Mouse (Mus musculus): Measurements from ENCODE around the gene Ccdc87.
"Not testable (repeated sequence)": the region's sequence is repeated elsewhere in the genome, so short reads cannot be mapped to it uniquely, and the experiment has no call there.

The Ccdc87 gene

DNA sequence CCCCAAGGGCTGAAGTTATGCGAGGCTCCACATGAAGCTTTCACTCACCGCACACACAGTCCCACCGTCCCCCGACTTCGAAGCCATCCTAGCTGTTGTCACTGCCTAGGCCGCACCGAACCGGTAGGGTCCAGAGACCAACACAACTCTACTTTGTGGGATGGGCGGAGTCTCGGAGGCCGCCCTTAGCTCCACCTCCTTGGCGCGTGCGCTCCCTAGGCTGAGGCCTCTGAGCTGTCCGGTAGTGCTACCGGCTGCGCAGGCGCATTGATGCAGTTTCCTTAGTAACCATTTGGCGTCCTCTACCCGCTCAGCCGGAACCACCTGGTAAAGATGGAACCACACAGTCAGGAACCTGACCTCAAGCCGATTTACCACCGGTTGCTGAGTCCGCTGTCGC is at the start of gene Ccdc87, which contains the start of gene Ccs:
Gene Ccdc87, plus strand, starts transcription at position 218 of the 400 bp plus-strand sequence.
Gene Ccs, minus strand, starts transcription at position 184 of the 400 bp plus-strand sequence.
- DNase-seq (ENCODE audit: inconsistent ontology term) = peak; percentile 95

DNA sequence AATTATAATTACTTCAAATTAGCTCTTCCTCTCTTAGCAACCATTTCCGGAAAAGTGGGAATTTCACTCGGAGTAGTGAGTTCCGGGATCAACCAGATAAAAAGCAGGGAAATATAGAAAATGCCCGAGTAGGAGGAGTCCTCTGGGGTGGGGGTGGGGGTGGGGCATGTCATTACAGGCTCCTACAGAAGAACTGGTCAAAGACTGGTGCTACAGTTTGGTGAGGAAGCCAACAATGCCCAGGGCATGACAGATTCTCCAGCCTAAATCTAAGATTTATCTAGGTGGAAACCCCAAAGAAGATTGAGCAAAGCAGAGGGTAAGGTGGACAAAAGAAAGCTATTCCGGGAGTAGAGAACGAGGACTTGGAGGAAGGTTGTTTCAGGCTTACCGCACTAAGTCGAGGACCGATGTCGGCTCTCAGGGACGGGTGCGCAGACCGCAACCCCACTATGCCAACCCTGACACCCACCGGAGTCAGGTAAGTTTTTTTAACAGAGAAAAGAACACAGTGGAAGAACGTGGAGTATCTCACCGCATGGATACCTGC is 45.8 kb upstream of the Ccdc87 start:
- DNase-seq (ENCODE audit: inconsistent ontology term) = no peak

DNA sequence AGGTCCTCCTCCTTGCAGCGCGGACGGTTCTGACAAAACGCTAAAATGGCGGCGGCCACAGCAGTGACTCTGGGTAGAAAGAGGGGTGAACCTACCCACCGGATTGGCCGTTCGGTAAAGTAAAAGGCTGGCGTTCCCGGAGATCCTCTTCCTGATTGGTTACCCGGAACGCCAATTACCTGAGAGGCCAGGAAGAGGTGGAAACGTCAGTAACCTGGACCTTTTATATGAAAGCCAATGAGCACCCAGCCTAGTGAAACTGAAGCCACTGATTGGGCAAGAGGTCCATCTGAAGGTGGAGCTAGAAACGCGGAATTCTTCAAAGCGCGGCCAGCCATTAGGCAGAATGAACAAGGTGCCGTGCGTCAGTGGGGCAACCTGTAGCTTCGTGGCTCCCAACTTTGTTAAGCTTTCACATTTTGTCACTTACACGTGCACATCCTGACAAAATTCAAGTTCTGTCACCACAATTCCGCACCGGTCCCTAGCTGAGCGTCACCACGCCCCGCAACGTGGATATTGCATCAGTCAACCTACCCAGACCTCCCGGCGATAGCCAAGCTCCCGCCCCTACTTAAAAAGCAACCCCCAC is 45.2 kb upstream of the Ccdc87 start, which contains the start of gene Rbm4:
Gene Rbm4, minus strand, starts transcription at position 71 of the 592 bp plus-strand sequence.
- DNase-seq (ENCODE audit: inconsistent ontology term) = peak; percentile 97

DNA sequence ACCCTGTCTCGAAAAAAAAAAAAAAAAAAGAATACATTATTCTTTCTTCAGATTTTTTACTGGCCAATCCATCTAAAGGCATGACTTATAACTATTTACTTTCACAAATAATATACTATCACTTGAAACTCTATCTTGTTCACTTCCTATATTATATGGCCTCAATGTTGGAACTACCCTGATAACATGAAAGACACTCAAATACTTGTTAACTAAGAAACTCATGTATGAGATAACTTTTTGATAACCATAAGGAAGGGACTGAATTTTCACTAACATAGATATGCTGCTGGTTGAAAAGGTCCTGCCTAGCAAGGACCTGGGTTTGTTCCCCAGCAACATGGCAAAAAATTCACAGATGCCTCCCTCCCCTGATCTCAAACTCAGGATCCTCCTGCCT is 43.2 kb upstream of the Ccdc87 start:
- DNase-seq (ENCODE audit: inconsistent ontology term) = no peak

DNA sequence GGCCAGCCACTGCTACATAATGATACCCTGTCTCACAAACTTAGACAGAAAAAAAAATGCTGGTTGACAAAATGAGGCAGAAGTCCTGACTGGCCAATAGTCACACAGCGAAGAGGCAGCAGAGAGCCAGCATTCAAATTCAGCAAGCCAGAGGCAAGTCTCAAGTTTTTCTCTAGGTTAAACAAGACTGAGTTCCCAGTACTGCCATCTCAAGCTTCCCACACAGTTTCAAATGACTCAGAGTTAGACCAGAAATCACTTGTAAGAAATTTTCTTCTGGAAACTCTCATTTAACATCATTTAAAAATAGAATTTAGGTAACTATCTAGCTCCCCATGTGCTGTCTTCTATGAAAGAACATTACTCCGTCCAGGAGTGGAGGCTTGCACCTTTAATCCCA is 41.3 kb upstream of the Ccdc87 start:
- no peak for DNase-seq (ENCODE audit: inconsistent ontology term)

DNA sequence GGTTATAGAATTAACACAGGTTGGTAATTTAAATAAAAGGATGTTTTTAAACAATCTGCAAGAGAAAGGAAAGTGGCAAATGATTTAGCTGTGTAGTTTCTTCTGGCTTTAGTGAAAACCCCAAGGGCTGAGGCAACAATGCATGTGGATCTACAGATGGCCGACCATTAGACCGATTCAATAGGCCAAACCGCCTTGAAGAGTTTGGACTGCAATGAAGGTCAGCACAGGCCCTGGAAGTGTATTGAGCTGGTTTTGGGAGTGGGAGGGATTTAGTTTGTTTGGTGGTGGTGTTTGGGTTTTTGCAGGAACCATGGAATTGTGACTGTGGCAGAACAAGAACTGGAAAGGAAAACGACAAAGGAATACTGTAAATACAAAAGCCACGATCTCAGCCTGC is 40.1 kb upstream of the Ccdc87 start:
- no peak for DNase-seq (ENCODE audit: inconsistent ontology term)

DNA sequence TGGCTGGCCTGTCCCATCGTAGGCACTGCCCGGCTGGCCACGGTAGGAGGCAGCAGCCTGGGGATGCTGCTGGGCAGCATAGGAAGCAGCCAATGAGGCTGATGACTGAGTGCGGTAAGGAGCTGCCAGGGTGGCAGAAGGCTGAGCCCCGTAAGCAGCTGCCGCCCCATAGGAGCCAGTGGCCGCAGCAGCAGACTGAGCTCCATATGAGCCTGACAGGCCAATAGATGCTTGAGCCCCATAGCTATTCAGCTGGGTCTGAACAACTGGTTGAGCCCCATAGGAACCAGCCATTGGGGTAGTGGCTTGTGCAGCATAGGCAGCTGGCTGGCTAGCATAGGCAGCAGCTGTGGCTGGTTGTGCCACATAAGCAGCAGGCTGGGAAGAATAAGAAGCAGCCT is 36.5 kb upstream of the Ccdc87 start:
- DNase-seq (ENCODE audit: inconsistent ontology term) = no peak

DNA sequence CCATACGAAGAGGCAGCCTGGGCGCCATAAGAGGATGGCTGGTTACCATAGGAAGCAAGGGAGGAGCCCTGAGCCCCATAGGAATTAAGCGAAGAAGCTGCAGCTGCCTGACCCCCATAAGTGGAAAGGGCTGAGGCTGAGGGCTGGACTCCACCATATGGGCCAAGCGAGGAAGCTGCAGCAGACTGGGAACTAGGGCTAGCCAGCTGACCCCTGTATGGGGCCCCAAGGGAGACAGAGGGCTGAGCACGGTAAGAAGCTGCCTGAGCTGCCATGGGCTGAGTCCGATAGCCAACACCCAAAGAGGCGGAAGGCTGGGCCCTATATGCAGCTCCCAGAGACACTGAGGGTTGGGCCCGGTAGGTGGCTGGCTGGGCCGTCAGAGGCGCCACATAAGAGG is 35.9 kb upstream of the Ccdc87 start:
- DNase-seq (ENCODE audit: inconsistent ontology term) = no peak

DNA sequence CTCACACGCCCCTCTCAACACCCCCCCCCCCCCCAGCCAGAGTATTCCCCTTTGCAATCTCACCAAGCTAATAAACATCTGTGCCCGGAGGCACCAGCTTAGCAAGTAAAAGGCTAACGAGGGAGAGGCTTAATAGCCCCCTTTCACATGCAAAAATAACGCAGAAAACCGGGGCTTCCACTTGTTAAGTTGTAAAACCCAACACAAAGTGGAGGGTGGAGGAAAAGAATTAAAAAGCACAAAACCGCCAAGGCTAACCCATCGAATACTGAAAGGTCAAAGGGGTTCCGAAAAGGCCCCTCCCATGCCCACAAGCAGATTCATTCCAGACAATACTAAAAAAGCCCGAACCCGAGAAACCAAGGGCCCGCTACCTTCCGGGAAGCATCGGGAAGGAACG is 28.9 kb upstream of the Ccdc87 start:
- DNase-seq (ENCODE audit: inconsistent ontology term) = no peak

DNA sequence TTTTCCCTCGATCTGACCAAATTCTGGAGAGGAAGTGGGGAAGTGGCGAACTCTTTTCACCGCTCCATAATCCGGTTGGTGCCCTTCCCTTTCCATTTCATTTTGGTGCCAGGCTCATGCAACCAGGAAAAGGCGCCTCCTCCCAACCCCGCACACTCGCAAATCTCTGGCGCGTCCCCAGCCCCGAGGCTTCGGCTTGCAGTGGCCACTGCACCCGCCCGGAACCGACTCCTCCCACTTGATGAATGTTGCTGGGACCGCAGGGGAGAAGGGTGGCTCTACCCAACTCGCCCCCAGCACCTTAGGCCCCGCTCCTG is 28.5 kb upstream of the Ccdc87 start:
- no peak for DNase-seq (ENCODE audit: inconsistent ontology term)

DNA sequence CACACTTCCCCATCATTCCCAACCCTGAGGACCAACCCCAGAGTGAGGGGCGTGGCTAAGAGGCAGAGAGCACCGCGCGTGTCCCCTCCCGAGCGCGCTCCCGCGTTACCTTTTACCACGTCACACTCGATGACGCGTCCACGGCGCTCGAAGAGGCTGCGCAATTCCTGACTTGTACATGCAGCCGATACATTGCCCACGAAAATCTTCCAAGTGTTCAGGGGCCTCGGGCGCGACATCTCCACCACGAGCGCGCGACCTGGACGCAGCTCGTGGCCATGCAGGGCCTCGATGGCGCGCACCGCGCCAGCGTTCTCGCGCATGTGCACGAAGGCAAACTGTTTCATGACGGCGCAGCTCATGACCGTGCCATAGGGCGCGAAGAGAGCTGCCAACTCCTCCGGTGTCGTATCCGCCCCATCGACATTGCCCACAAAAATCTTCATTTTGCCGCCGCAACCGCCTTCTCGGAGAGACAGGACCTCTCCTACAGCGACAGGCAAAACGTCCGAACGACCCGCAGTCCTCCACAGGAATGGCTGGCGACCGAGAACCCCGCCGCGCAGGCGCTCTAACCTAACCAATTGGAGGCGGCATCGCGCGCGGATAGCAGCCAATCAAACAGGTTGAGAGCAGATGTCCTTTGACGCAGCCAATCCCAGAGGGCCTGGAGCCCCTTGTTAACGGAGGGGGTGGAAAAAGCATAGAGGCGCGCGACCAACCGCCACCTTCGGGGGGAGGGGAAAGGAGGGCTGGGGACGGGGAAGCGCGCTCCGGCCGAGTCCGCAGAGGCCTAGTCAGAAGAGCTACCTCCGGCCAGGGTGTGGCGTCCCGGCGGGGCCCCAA is 27.9 kb upstream of the Ccdc87 start, which contains the start of the genes Gm21992 and Rbm14:
Gene Gm21992, minus strand, starts transcription at position 550 of the 846 bp plus-strand sequence.
Gene Rbm14, minus strand, starts transcription at position 572 of the 846 bp plus-strand sequence.
- peak; percentile 99 for DNase-seq (ENCODE audit: inconsistent ontology term)

DNA sequence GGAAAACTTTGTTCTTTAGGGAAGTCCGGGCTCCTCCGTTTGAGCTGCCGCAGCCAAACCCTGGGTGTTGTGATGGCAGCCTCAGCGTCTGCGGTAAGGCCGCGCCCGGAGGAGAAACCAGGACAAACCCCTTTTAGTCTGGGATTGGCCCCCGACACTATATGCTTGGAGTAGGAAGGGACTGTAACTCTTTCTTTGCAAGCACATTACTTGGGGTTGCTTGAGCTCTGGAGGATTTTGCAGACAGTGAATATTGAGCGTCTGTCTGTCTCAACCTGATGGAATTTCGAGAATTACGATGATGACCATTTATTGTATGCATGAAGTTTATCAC is 27.3 kb upstream of the Ccdc87 start:
- no peak for DNase-seq (ENCODE audit: inconsistent ontology term)

DNA sequence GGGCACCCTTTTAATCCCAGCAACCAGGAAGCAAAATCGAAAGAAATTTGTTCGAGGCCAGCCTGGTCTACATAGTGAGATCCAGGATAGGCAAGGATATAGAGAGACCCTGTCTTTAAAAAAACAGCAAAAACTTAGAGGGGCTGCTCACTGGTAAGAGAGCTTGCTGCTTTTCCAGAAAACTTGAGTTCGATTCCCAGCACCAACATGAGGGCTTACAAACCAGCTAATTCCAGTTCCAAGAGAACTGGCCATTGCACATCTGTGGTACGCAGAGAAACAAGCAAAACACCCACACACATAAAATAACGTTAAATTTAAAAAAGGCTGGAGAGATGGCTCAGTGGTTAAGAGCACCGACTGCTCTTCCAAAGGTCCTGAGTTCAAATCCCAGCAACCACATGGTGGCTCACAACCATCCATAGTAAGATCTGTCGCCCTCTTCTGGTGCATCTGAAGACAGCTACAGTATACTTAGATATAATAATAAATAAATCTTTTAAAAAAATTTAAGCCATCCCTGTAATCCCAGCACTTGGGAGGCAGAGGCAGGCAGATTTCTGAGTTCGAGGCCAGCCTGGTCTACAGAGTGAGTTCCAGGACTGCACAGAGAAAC is 26.7 kb upstream of the Ccdc87 start:
- DNase-seq (ENCODE audit: inconsistent ontology term) = not testable (repeated sequence)

DNA sequence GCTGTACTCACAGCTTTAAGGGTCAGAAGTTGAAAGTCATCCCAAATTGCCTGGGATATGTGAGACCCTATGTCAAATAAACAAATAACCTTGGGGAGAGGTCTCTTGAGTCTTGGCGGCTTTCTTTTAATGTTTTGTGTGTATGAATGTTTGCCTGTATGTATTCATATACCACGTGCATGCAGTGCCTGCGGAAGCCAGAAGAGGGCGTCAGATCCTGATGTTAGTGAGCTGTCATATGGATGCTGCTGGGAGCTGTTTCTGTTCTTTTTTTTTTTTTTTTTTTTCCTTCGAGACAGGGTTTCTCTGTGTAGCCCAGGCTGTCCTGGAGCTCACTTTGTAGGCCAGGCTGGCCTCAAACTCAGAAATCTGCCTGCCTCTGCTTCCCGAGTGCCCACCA is 26.2 kb upstream of the Ccdc87 start:
- no peak for DNase-seq (ENCODE audit: inconsistent ontology term)

DNA sequence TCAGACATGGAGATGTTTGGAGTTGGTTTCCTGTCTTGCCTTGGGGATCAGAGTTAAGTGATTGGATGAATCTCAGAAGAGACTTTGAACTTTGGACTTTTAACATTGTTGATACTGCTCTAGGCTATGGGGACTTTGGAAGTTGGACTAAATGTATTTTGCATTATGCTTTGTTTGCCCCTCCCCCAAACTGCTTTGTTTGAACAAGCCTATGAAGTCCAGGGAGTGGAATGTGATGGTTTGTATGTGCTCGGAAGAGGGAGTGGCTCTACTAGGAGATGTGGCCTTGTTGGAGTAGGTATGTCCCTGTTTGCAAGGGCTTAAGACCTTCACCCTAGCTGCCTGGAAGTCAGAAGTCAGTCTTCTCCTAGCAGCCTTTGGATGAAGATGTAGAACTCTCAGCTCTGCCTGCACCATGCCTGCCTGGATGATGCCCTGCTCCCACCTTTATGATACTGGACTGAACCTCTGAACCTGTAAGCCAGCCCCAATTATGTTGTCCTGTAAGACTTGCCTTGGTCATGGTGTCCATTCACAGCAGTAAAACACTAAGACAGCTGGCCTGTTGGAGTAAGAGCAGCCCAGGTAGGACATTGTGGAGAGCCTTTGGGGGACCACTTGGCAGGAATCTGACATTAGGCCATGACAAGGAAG is 21.9 kb upstream of the Ccdc87 start:
- no peak for DNase-seq (ENCODE audit: inconsistent ontology term)

DNA sequence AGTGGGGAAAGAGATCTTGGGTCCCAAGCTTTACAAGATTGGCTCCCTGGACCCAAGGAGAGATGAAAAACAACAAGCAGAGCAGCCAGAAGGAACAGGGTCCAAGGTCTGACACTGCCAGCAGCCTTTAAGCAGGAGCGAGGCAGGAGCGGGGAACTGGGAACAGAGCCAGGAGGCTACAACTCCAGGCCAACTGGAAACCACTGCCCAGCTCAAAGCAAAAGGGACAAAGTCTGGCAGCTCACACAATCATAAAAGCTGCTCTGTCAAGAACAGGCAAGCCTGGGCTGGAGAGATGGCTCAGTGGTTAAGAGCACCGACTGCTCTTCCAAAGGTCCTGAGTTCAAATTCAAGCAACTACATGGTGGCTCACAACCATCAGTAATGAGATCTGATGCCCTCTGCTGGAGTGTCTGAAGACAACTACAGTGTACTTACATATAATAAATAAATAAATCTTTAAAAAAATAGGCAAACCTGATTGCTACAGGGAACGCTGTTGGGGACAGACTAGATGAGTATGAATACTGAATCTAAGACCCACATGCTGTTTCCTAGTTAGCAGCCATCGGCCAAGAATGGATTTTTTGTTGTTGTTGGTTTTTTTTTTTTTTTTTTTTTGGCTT is 18.4 kb upstream of the Ccdc87 start:
- DNase-seq (ENCODE audit: inconsistent ontology term) = peak; percentile 85

DNA sequence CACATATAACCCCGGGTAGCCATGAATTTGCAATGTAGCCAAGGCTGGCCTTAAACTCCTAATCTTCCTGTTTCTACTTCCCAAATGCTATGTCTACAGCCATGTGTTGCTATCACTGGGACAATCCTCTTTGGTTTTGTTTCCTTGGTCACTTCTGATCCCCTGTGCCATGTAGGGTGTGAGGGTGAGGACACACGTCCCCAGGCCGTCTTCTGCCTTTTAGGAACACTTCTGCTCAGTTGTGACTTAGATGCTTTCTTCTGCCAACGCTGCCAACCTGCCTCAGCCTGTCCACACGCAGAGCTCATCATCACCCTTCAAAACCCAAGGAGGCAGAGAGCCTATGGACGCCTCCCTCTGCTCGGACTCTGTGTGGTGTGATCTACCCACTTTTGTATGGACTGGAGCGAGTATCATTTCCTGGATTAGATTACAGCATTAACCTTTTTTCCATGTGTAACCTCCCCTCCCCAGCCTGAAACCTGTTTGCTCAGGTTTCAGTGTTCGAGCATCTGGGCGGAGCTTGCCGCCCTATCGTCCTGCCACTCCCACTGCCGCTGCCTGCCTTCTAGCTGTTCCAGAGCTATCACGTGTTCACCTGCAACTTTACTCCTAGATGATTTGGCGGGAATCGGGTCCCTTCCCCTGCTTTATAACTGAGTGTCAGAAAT is 10.6 kb upstream of the Ccdc87 start:
- no peak for DNase-seq (ENCODE audit: inconsistent ontology term)

DNA sequence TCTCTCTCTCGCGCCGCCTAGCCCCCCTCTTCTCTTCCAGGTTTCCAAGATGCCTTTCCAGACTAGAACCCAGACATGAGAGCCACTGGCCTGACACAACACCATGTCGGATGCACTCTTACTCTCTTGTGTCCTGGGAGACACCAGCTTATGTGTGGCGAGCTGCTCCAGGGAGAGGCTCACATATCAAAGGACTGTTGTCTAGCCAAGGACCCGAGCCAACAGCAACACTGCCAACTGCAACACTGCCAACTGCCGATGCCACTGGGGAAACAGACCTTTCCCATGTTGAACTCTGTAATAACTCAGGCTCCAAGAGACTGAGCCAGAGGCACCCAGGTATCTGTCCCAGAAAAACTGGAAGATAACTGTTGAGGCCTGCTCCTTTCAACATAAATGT is 10.0 kb upstream of the Ccdc87 start:
- DNase-seq (ENCODE audit: inconsistent ontology term) = peak; percentile 64

DNA sequence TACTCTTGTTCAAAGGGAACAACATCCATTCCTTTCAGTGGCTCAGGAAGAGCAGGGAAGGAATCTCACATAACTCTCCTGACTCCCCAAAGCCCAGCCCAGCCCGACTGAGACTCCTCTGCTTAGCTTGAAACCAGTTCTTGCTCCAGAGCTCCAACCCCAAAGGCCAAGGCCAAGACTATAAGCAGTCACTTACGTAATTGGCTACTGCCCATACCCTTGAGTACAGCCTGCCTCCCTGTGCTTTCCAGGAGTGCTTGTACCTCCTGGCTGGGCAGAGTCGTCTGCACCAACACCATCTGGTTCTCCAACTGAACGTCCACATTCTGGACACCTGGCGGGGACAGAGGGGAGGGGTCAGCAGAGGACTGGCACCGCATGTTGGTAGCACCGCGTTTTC is 5.2 kb upstream of the Ccdc87 start:
- no peak for DNase-seq (ENCODE audit: inconsistent ontology term)

DNA sequence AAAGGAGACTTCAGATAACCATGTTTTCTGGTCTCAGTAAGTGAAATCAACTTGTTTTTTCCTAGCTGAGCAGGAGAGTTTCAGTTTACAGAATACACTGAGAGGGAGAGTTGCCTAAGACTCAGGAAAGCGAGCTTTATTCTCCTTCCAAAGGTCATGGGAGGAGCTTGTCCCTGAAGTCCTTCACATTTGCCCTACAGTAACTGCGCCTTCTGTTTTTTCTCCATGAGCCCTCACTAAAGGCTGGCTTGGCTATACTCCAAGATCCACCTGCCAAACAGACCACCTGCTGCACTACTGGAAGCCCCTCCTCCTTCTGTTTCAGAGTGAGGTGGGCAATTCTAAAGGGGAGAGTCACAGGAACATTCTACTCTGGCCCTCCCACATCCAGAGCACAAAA is 3.1 kb upstream of the Ccdc87 start:
- DNase-seq (ENCODE audit: inconsistent ontology term) = no peak

DNA sequence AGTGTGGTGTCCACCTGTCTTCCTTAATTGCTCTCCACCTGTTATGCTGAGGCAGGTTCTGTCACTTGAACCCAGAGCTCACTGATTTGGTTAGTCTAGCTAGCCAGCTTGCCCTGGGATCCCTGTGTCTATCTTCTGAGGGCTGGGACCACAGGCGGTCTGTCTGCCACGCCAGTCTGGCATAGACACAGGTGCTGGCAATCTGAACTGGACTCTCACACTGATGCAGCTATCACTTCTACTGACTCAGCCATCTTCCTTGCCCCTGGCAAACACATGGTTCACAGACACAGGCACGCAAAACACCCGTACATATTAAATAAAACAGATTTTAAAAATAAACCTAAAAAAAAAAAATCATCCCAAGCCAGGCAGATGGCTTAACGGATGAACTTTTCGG is 2.1 kb upstream of the Ccdc87 start:
- DNase-seq (ENCODE audit: inconsistent ontology term) = no peak
